Mouse (Mus musculus) right cerebral cortex, postnatal 25 days (tissue): ENCODE measurements around the gene Ppdpf.

Experiments used
- DNase-seq: peaks from one replicate; pipeline ENCODE4 v3.0.0; 2022

The Ppdpf gene

DNA sequence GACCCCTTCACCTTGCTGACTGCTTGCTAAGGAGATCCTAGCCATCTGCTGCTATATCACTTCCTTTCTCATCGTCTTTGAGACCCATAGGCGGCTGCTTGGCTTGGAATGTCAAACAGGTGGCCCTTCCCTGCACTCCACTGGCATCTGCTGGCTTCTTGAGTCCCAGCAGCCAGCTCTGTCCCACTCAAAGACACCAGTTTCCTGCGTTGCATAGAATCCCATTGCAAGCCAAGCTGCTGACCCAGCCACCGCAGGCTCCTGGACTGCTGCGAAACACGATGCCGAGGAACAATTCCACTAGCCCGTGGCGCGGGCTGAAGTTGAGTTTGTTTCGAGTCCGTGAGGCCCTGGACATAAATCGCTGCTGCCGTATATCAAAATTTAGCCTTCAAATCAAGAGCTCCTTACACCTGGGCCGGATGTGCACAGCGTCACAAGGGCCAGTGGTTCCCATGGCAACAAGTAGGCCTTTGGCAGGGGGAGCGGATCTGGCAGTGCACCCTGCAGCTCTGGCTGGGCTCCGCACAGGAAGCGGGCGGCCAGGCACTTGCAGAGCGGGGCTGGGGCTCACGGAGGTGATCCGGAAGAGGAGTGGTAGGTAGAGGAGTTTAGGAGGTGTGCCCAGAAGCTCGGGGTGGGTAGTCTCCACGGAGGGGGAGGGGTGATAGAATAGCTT is 32.6 kb downstream of the Ppdpf start, which contains the start of gene Fndc11:
Fndc11 (plus strand) TSS at position 476 of the 679 bp plus-strand sequence.
- DNase-seq: peak; percentile 54

GRCm38 (mm10) chr2:181220361-181220760 is 33.3 kb downstream of the Ppdpf start:
- no peak for DNase-seq

DNA sequence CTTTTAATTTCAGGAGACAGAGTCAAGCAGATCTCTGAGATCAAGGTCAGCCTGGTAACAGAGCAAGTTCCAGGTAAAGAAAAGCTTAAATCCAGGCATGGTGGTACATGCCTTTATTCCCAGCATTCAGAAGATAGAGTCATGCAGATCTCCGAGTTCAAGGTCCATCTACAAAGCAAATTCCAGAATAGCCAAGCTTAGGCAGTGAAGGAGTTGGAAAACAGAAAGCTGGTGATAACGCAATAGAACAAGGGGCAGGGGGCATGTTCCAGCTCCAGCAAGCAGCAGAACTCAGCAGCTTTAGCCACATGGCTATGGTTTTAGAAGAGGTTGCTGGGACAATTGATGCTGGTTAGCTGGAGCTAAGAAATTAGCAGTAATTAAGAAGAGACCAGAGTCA is 37.9 kb downstream of the Ppdpf start:
- no peak for DNase-seq

DNA sequence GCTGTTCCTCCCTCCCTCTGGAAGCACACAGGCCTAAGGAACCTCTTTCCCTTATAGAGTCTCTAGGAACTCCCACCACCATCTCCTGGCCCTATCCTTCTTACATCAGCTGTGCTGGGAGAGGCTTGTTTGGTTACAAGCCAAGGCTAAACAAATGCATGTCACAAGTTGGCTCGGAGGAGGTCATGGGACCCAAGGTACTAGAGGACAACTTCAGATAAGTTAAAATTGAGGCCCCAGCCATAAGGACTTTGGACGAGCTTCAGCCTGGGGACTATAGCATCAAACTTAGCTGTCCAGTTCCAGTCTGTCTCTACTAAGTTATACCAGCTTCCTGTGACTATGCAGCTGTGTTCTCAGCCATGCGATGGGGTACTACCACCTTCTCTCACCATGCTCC is 40.1 kb downstream of the Ppdpf start:
- no peak for DNase-seq

- no peak for DNase-seq
These were observed 41.3 kb downstream of the Ppdpf start for GRCm38 (mm10) chr2:181228335-181228734.

GRCm38 (mm10) chr2:181231171-181231570 is 44.1 kb downstream of the Ppdpf start:
- no peak for DNase-seq

DNA sequence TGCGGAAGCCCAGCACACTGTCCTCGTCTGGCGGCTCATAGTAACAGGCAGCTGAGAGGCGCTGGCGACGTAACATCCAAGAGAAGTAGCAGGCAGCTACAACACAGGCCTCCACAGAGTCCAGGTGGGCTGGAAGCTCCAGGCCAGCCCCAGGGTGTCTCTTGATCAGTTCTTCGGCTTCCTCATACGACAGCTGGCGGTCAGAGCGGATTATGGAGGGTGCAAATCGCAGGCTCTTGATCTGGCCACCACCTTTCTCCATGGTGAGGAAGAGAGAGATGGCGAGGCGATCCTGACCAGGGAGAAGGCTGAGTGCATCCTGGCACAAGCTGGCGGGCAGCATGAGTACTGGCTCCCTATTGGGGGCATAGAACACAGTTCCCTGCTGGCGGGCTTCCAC is 46.4 kb downstream of the Ppdpf start:
- DNase-seq: no peak

DNA sequence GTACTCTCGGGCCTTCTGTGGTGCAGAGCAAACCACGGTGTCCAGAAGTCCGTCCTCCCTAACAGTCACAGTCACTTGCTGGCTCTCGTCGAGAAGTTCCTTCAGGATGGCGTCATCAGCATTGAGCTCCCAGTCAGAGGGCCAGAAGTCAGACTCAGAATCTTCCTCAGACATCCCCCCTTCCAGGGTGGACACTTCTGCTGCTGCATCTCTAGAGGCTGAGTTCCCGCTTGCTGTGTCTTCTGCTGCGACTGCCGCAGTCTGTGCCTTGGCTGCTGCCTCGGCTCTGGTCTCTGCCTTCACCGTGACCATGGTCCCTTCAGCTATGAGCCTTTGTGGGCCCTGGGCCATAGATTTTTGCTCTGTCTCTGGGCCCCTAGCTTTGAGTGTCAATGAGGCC is 47.6 kb downstream of the Ppdpf start:
- DNase-seq: no peak

DNA sequence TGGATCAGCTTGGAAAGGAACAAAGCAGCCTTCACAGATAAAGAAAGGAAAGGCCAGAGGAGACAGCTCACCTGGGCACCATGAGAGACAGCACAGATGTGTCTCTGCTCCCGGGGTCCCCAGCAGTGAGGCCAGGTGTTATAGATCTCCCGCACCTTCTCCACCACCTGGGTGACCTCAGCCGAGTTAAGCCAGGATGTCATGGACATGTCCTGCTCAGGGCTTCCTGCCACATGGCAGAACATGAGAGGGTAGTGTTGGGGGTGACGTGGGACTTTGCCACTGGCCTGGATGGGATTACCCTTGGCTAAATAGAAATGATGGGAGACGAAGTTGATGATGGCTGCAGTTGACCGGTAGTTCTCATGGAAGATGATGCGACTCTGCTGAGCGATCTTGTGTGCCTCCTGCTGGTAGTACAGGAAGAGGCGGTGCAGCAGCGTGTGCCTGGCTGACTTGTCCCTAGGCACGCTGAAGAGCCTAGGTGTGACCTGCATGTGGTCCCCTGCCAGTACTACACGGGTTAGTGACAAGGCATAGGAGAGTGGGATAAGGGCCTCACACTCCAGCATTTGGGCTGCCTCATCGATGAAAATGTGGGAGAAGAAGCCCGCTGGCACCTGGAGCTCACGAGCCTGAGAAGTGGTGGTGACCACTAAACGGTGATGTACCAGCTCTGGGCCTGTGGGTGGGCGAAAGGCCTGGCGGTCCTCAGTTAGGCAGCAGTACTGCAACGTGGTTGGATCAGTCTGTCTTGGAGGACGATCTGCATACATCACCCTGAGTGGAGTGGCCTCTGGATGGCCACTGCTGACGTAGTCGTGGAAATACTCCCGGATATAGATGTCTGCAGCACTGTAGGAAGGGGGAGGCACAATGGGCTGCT is 48.9 kb downstream of the Ppdpf start:
- DNase-seq: no peak

- no peak for DNase-seq
These were observed 50.4 kb downstream of the Ppdpf start for GRCm38 (mm10) chr2:181237251-181238014.

GRCm38 (mm10) chr2:181238091-181238610 is 51.1 kb downstream of the Ppdpf start:
- no peak for DNase-seq
